Mouse (Mus musculus) Muller cell, postnatal 12 days (primary cell): ENCODE data around the gene Gpd2.
A peak's percentile ranks its signal among the peaks of the same experiment; 100 is the strongest.

ENCODE experiments used
- DNase-seq: peaks from one replicate; pipeline ENCODE4 v3.0.0-alpha.2; 2015; ENCODE audit errors: inconsistent ontology term

Gene Gpd2

DNA sequence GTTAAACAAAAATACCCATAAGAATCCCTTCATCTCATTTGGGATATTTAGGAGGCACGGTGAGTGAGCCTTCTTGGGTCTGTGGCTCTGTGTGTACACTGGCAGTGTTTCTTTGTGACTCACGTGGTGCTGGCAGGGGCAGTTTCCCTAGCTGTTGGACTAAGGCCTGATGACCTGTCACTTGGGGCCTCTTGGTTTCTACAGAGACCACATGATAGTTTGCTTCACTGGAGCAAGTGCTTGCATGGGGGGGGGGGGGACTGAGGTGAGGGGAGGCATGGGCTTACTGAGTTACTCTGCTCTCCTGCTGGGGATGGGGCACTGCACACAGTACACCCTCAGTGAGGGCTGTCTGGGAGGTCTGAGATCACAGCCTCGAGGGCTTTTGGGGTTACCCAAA, 64.1 kb downstream of the Gpd2 start:
- peak; percentile 50 for DNase-seq

DNA sequence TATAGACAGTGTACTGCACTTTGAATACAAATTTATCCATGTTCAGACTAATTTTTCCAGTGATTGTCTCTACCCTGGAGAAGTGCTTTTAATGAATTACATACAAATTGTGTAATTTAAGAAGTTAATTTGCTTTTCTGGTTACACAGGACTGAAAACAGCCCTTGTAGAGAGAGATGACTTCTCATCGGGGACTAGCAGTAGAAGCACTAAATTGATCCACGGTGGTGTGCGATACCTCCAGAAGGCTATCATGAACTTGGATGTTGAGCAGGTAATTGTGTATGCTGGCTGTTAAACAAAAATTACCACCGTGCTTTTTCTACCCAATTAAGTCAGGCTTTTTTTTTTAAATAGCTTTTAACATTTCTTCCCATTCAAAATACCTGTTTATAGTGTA, 66.8 kb downstream of the Gpd2 start:
- DNase-seq: no peak

DNA sequence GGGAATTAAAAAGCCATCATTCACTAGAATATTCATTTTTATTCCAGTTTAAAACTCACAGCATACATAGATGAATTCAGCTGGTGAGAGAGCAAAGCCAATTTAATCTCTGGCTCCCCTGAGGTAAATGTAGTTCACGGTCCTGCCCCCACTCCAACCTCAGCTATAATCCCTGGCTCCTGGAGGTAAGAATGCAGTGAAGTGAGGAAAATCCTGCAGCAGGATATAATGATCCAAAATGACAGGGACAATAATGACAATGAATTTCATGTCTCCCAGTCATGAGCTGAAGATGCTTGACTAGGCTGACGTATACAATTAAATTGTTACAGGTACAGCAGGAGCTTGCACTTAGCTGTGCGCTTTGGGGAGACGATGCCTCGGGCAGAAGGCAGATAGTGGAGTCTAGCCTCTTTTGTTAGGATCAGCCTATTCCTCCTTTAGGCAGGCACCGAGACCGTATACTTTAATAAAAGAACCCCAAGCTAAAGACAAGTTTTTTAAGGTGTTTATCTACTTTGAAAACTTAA, 74.9 kb downstream of the Gpd2 start:
- no peak for DNase-seq

DNA sequence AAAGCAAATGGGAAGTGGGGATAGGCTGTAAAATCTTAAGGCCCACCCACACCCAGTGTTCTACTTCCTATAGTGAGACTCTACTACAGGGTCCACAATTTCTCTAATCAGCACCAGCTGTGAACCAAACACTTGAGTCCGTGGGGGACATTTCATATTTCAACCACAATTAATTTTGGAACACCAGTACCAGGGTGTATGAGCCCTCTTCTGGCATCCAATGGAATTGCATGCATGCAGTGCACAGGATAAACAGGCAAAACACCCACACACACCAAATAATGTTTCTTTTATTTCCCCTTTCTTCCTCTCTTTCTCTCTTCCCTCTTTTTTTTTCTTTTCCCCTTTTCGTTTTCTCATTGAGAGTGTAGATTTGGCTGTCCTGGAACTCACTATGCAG, 78.6 kb downstream of the Gpd2 start:
- no peak for DNase-seq

DNA sequence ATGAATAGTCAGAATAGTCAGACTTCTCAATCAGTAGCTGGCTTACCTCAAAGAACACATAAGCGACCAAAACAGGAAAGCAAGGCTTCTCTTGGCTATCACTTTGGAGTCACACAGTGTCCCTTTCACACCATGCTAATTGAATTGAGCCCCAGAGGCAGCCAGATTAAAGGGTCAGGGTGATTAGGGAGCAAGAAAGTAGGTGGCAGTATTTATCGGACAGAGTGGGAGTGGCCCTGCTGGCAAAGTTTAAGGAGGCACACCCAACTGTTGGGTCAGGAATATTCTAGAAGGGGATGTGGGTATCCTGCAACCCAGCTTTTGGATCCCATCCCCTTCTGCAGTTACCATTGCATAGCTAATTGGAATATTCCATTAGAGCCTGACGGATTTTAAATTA, 80.9 kb downstream of the Gpd2 start:
- DNase-seq: no peak

DNA sequence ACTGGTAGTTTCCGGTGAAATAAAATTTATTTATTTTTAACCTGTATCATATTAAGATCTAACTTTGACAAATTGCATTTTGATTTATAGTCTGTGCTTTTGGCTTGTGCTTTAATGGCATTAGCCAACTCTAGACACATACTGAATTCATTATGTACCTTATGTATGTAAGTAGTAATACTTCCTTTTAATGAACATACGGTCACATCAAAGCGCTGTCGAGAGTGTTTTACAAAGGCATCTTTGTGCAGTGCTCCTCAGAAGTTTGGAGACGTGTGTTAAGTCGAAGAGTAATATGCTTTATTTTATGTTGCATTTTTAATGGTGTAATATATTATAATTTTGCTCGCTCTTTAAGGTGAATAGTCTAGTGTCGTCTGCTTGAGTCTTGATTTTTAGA, 88.7 kb downstream of the Gpd2 start:
- DNase-seq: no peak

DNA sequence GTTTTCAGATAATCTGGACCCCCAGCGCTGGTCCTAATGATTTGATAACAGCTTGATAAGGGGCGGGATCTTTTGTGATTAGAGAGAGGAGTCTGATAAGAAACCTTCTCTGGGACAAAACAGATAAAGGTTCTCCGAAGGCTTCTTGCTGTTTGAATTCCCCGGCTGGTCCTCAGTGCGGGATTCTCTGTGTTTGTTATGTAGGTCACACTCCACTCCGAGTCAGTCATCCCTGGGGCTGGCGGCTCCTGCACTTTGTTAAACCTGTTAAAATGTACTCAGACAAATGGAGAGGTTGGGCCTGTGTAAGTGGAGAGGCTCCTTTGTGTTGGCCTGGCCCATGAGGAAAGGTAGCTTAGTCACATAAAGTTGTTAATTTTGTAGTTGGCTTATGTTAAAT, 91.9 kb downstream of the Gpd2 start:
- no peak for DNase-seq

DNA sequence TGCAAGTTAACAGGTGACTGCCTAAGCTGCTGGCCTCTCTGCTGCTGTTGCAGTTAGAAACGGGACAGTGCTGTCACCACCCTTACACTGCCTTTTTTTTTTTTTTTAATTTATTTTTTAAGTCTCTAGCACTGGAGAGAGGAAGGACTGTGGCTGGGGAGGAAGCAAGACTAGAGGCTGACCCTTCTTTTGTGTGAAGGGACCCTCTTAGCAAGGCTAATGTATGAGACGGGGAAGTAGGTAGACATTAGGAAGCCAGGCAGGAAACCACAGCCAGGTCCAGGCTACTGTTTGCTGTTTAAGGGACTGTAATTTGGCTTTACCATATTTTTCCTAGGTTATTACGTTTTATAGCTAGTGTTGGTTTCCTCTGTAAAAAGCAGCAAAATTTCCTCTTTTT, 93.4 kb downstream of the Gpd2 start:
- DNase-seq: no peak

DNA sequence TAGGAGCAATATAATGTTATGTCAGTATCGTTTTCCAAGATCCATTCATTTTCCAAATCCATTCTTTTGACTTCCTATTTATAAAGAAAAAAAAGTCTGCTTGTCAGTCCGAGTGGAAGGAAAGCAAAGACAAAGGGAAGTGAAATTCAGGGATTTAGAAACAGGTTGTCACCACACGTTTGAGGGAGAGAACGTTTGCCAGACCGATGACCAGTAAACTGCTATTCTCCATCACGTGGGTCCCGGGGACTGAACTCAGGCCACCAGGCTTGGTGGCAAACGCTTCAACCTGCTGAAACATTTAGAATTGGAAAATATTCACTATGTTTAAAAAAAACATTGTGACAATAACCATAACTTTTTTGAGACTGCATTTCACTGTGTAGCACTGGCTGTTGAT, 93.8 kb downstream of the Gpd2 start:
- DNase-seq: no peak

DNA sequence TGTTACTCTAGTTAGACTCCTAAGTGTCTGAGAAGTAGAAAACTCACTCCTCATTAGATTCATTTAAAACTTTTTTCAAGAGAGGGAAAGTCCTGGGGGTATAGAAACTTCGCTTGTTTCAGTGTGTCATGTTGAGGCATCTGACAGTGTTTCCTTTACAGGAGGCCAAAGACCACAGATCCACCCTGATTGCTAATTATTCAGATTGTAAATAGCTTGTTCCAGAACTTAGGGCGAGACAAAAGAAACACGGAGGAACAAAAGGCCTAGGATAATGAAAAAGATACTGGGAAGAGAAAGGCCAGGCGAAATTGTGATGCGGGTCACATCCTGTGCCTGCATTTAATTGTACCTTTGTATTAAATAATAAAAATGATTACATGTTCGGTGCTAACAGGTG, 96.0 kb downstream of the Gpd2 start:
- no peak for DNase-seq

DNA sequence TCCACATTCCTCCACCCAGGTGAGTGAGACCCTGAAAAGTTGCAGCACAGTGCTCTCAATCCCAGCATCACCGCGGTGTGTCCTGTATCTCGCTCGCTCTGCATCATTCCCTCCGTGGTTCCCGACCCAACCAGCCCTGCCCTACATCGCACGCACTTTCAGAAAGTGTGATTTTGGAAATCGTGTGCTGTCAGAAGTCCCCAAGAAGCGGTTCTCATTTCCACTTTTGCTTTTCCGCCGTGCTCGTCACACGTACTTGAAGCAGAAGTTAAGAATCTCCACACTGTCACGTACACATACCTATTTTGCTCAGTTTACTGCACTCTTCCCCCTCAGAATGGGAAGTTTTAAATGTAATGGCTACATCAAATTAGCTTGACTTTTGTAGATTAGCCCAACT, 98.0 kb downstream of the Gpd2 start:
- no peak for DNase-seq

DNA sequence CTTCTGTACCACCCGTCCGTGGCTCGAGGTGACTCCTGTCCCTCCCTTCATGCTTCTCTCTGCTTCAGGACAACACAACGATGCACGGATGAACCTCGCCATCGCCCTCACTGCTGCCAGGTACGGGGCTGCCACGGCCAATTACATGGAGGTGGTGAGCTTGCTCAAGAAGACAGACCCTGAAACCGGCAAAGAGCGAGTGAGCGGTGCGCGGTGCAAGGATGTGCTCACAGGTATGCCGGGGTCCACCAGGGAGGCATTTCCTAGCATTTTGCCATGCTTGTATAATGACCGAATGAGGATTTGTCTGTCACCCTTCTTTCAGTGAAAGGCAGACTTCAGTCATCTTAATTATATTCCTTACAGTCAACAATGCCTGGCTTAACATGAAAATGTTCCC, 101.3 kb downstream of the Gpd2 start:
- no peak for DNase-seq

DNA sequence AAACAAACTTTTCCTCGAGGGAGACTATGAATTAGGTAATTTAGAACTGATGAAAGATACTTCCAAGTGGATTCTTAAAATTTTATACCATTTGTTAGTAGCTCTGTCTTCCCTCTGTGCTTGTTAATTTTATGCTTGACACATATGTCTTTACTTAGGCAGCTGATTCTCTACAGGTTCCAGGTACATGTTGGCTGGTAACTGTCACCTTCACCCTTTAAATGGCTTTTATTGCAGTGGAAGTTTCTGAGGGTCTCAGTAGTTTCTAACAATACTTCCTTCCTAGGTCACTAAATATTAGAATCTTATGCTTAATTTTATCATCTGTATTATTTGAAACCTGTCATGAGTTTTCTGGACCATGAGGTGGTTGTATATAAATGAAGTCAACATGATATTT, 105.5 kb downstream of the Gpd2 start:
- DNase-seq: no peak

DNA sequence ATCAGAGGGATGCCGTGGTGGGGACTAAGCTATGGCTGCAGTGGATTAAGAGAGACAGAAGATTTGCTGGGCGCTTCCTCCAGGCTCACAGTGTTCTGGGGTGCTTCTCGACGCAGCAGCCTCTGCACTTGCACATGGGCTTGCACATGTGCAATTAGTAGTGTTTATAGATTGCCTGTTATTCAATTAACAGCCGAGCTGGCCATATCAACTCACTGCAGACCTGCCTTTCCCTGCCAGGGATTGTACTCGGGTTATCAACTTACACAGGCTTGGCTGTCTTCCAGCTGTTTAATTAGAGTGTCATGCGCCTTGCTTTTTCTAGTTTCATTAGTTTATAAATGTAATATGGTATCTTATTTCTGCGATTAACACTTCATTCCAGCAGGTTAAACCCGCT, 113.2 kb downstream of the Gpd2 start:
- DNase-seq: no peak

DNA sequence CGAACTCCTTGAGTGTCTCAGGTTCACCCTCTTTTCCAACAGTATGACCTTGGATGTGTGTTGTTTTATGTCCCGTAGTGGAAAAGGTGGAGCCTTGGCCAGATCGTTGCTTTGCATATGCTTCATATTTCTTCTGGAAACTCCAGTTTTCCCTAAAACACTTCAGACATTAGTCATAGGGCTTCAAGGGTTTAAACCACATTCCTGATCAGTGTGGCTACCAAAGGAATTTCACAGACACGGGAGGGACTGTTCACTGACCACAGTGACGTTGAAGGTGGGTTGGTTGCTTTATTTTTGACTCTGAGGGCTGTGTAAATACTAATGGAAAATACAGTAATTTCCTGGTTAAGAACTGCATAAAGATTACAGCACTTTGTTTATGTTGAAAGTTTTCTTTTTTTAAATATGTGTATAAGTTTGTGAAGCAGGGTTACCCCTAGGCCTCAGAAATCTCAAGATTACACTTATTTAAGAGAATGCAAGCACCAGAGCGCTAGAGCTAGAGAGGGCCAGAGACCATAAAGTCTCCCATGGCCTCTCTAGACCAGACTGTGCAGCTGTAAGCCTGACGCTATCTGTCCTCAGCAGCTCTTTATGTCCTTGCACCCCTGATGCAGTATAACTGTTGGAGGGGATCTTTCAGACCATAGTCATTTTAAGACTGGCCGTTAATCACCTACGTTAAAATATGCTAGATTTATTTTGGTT, 116.4 kb downstream of the Gpd2 start:
- DNase-seq: peak; percentile 65

DNA sequence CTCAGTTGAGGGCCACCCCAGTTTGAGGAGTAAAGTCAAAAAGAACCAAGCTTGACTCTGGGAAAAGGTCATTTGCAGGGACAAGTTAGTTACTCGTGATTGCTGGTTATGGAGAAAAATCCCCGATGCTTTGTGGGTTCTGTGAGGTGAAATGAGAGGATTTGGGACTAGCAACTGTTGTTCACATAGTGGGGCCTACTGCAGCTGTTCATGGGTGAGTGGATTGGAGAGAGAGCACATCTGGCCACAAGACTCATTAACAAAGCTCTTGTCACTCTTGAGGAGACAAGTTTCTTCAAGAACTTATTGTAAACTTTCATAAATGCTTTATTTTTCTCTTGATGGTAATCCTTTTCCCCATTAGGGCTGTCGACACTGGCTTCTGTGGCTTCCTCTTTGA, 117.4 kb downstream of the Gpd2 start:
- no peak for DNase-seq

DNA sequence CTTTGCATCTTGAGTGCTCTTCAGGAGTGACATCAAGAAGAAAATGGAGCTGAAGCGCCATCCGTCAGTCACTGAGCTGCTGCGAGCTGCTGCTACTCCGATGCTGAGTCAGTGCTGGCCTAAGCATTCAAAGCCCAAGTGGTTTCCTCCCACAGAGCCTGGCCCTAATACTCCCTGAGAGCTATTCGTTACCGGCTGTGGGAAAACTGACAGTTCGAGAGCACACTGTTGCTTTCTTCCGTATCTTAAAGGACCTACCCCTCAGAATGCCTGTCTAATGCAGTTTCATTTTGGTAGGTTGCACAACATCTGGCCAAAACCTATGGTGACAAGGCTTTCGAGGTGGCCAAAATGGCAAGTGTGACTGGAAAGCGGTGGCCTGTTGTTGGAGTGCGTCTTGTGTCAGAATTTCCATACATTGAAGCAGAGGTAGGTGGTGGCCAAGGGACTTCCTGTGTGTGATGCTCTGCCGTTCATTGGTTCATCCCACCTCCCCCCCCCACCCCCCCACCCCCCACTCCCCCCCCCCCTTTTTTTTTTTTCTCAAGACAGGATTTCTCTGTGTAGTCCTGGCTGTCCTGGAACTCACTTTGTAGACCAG, 118.9 kb downstream of the Gpd2 start:
- DNase-seq: no peak

DNA sequence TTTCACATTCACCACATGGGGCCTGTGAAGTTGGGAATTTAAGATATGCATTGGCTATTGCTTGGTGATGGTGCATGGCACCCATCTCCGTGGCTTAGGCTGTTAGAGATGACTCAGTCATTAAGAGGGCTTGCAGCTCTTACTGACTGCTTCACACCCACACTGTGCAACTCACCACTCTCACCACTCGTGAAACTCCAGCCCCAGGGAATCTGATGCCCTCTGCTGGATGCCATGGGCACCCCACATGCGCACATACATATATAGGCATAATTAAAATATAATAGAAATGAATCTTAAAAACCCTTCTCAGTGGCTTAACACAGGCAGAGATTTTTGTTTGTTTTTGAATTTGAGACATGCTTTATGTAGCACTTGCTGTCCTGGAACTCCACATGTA, 125.1 kb downstream of the Gpd2 start:
- no peak for DNase-seq

DNA sequence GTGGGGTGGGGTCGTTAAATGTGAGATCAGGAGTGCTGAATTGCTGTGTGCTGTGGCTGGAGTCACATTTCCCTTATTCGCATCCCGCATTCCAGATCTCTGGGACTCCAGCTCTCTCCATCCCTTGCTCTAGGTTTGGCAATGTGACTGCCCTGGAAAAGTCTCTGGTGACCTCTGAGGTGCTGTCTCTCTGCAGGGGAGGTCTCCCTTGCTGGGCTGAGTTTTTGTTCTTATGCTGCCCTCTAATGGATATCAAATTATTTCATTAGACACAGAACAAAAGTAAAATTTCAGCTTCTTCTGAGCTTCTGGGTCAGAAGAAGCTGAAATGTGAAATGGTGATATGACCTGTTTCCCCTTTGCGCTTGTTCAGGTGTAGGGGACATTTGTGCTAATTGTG, 137.2 kb downstream of the Gpd2 start:
- peak; percentile 17 for DNase-seq

DNA sequence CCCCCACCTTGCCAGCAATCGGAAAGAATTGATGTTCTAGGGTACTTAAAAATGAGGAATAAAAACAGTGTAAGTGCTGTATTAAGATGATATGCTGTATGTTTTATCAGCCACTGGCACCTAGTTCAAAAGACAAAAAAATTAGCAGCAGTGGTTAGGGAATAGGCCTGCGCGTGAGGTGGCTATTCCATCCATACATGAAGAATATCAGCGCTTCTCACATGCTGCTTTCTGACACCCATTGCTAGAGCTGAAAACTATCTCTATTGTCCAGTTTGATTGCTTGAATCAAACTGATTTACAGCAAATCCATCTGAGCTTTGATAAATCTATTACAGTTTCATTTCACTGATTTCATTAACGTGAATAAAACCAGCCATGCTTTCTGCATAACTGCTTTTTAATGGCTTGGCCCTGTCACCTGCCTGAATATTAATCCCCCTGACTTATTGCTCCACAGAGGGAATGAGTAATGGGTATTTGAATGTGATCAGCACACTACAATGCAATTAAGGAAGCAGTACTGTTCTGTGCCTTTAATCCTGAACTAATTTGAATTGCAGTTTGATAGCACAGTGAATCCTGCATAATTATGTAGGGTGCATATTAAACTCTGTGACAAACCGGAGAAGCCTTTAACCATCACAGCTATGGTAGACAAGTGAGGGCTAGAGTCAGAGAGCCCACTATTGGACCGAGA, 137.9 kb downstream of the Gpd2 start:
- DNase-seq: peak; percentile 24

DNA sequence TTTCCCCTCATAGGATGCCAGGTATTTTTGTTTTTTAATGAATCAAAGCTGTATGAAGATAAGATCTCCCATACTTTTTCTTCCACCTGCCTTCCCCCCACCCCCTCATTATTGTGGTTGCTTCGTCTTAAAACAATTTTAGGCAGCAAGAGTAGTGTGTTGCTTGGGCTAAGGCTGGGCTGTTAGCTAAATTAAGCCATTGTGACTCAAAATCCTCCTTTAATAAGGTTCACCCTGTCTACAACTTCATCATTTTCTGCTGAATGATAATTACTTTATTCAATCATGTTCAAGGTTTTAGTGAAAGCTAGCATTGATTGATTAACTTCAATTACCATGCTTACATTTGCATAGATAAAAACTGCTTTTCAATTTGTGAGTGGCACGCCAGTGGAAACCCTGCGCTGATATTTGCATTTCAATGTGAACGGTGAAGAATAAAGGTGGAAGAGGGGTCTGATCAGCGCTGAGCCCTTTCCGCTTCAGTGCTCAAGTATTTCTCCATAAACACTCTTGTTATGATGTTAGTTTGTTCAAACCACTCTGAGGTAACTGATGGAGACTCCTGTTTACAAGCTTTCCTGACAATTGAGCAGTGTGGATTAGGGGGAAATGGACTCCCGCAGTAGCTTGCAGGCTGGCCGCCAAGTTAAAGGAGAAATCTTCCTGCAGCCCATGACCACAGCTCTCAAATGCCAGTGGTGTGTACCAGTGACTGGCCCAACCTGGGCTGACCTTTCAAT, 140.9 kb downstream of the Gpd2 start:
- DNase-seq: no peak

DNA sequence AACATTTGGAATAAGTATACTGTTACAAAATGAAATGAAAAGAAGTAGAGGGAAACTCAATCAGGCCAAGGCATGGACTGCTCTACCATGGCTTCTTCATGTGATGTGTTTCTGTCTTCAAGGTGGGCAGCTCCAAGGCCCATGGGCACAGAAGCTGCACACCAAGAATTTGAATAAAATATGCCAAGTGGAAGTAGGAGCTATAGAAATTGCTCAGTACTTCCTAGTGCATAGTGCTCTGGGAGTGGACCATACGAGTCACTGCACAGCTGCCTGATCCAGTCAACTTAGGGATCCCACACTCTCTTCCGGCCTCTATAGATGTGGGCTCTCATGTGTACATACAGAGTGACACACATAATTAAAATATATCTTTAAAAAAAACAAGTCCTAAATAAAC, 147.2 kb downstream of the Gpd2 start:
- no peak for DNase-seq
